Mouse (Mus musculus) hindbrain, postnatal 0 days (tissue): ENCODE measurements around the gene 2210011C24Rik. TPM values are rescaled to one million over a fixed set of nuclear protein-coding genes. Genes with fewer than 3 reads are reported as not detected.

Experiments used
- ATAC-seq: fragments of 200-750 bp; cut with Nextera tagmentation; 2 replicates; pipeline ENCODE4 v1.8.0; 2017; ENCODE audit warnings: mild to moderate bottlenecking, moderate TSS enrichment, moderate library complexity
- DNase-seq: peaks from one replicate; pipeline ENCODE4 v3.0.0-alpha.2; 2015; ENCODE audit warnings: low spot score
- H3K27ac ChIP-seq: fragments of 300-500 bp; sonication (generic); 2 replicates; pipeline ENCODE4 v1.5.1; 2014; ENCODE audit warnings: mild to moderate bottlenecking
- H3K27me3 ChIP-seq: fragments of 300-500 bp; sonication (generic); 2 replicates; pipeline ENCODE4 v1.6.1; 2014; ENCODE audit warnings: low read length, mixed read lengths; ENCODE audit not compliant: insufficient read depth
- H3K36me3 ChIP-seq: fragments of 300-500 bp; sonication (generic); 2 replicates; pipeline ENCODE4 v1.6.1; 2014; ENCODE audit warnings: low read length, mixed read lengths; ENCODE audit not compliant: insufficient read depth
- H3K4me1 ChIP-seq: fragments of 300-500 bp; sonication (generic); 2 replicates; pipeline ENCODE4 v1.6.1; 2014; ENCODE audit warnings: antibody characterized with exemption, low read length, mixed read lengths; ENCODE audit not compliant: insufficient read depth
- H3K4me2 ChIP-seq: fragments of 300-500 bp; sonication (generic); 2 replicates; pipeline ENCODE4 v1.6.1; 2014; ENCODE audit warnings: low read depth, mild to moderate bottlenecking, low read length, moderate library complexity, mixed read lengths
- H3K4me3 ChIP-seq: fragments of 300-500 bp; sonication (generic); 2 replicates; pipeline ENCODE4 v1.5.1; 2014; ENCODE audit warnings: low read length
- H3K9ac ChIP-seq: fragments of 300-500 bp; sonication (generic); replicated peaks from 2 replicates; pipeline ENCODE4 v1.6.1; 2014; ENCODE audit warnings: mild to moderate bottlenecking, low read length, moderate library complexity, mixed read lengths
- H3K9me3 ChIP-seq: fragments of 300-500 bp; sonication (generic); 2 replicates; pipeline ENCODE4 v1.6.1; 2016; ENCODE audit warnings: low read length, mixed read lengths
- CTCF ChIP-seq: IDR thresholded peaks from 2 replicates; pipeline ENCODE4 v1.5.1; 2016; ENCODE audit warnings: antibody characterized with exemption, control low read depth, low read depth
- WGBS: fragments of 180-500 bp; shearing (Covaris S2); extraction: QIAGEN DNeasy Blood & Tissue Kit; methylation state at CpG from one replicate; pipeline ENCODE4 v1.1.7; 2014; 5-methylcytosine and 5-hydroxymethylcytosine counted together
- polyA plus RNA-seq: library from polyadenylated mRNA; unstranded; fragments of >200 nt; fragmentation: Nextera tagmentation; extraction: Ambion mirVana; gene quantifications from 2 replicates; pipeline ENCODE4 v1.2.1, GENCODE M21; 2015
- total RNA-seq: library from RNA; depleted of rRNA; stranded (reverse); fragments of >200 nt; gene quantifications from 2 replicates; pipeline ENCODE4 v1.2.3, GENCODE M21; 2014

2210011C24Rik gene
- total and polyA plus RNA-seq, 2 experiments from 2014 or later, result 1.9 to 4.2 TPM

DNA sequence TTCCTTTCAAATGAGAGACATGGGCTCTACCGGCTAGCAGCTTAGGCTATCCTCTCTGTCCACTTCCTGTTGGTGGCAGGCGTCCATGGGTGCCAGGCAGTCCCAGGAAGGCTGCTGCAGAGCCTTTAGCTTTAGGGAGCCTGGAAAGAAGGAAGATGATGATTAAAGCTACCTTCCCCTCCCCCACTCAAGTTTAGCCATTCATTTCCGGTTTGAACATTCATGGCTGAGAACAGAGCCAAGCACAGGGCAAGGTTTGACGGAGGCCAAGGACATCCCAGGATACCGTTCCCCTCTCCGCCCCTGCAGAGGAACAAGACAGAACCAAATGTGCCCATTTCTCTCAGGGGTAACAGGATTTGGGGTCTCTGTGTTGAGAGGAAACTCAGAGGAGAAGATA lies 34.3 kb downstream of the 2210011C24Rik start:
- no peak for TF ChIP-seq CTCF
- Histone ChIP-seq H3K27me3 (no peaks in the 10 kb centered on the region), H3K36me3 (peaks cover 19% of the 10 kb centered on the region), H3K27ac (no peak overlapping the region), H3K9ac (0 out of 2 replicates have a peak overlapping the region, but pooled peaks have one; percentile 9), H3K4me1 (peaks cover 19% of the 10 kb centered on the region), H3K4me3 (no peak overlapping the region), H3K4me2 (peak overlapping the region; percentile 10; the same call in 1 of the 2 replicates), H3K9me3 (no peaks in the 10 kb centered on the region)
- no peak for ATAC-seq
- 47% methylated on average over 6 of the region's 6 CpGs for WGBS
- no peak for DNase-seq

DNA sequence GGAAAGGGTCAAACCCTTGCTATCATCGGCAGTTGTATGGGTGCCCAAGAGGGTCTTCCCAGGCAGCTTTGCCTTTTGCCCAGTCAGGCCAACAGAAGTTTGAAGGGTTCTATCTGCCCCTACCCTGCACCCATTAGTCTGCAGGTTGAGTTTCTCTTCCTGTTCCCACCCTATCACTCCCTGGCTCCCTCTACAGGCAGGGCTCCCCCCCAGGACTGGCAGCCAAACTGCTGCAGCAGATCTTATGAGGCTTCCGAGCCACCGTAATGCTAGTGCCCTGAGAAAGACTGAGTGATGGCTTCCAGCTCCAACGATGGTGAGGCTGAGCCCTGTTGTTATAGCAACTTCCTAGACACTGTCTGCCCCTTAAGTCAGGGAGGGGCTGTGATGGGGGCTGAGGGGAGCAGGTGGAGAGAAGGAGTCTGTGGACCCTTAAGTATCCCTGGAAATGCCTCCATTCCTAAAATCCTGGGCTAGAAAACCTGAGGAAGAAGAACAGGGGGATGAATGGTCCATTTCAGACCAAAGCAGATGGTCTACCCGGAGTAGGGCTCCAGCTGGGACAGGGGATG lies 35.1 kb downstream of the 2210011C24Rik start:
- H3K4me2 ChIP-seq, result no peak overlapping the region
- H3K9ac ChIP-seq, result 0 out of 2 replicates have a peak overlapping the region, but pooled peaks have one; percentile 9
- no peaks in the 10 kb centered on the region for H3K27me3 ChIP-seq
- no peak; the same call in 1 of the 2 replicates for TF ChIP-seq CTCF
- 69% methylated on average over 5 of the region's 5 CpGs for WGBS
- no peaks in the 10 kb centered on the region for H3K9me3 ChIP-seq
- H3K36me3 ChIP-seq, result peaks cover 15% of the 10 kb centered on the region
- ATAC-seq (no peak), DNase-seq (no peak)
- peaks cover 20% of the 10 kb centered on the region for H3K4me1 ChIP-seq
- no peak overlapping the region for H3K4me3 ChIP-seq
- no peak overlapping the region for H3K27ac ChIP-seq

DNA sequence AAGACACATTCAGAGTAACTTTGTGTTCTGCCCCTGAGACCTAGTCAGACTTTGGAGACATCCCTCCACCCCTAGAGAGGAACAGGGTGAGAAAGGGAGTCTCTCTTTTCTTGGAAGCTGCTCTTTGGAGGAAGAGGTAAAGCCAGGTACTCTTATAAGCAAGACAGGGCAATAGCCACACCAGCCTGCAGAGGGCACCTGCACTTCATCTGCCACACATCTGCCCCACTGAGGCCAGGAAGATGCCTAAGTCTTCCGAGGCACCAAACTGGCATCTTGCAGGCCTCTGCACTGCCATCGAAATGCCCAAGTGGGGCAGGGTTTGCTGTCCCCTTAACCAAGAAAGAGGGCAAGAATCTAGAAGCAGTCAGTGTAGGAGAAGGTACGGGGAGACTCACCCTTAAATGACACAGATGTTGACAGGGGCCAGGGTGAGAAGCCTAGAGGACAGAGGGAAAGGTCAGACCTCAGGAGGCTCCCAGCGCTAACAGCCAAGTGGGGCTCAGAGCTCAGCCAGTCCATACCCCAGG lies 35.8 kb downstream of the 2210011C24Rik start:
- Histone ChIP-seq H3K36me3 (peaks cover 8% of the 10 kb centered on the region), H3K9me3 (no peaks in the 10 kb centered on the region), H3K27ac (no peak overlapping the region), H3K4me1 (peaks cover 24% of the 10 kb centered on the region), H3K4me2 (no peak overlapping the region), H3K27me3 (no peaks in the 10 kb centered on the region), H3K9ac (no peak overlapping the region), H3K4me3 (no peak overlapping the region)
- no peak for DNase-seq
- TF ChIP-seq CTCF, result peak; percentile 38; the same call in 1 of the 2 replicates
- 83% methylated on average over 4 of the region's 4 CpGs for WGBS
- no peak for ATAC-seq

DNA sequence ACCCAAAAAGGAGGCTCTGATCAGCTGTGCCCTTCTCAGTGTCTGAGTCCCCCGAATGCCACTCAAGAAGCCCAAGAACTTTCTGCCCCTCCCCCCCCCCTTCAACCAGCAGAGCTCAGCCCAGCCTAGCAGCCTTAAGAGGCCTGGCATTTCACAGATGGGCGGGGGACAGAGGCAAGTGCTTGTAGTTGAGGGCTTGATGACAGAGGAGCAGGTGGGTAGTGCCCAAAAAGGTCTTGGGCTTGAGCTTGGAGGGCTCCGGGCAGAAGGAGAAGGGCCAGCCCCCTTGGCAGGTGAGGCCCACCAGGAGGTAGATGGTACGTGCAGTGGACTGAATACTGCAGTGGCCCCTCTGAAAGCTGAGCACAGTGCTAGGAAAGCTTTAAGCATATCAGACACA lies 37.5 kb downstream of the 2210011C24Rik start:
- peak overlapping the region; percentile 95; the same call in 1 of the 2 replicates for H3K9ac ChIP-seq
- no peak for ATAC-seq
- no peak for TF ChIP-seq CTCF

DNA sequence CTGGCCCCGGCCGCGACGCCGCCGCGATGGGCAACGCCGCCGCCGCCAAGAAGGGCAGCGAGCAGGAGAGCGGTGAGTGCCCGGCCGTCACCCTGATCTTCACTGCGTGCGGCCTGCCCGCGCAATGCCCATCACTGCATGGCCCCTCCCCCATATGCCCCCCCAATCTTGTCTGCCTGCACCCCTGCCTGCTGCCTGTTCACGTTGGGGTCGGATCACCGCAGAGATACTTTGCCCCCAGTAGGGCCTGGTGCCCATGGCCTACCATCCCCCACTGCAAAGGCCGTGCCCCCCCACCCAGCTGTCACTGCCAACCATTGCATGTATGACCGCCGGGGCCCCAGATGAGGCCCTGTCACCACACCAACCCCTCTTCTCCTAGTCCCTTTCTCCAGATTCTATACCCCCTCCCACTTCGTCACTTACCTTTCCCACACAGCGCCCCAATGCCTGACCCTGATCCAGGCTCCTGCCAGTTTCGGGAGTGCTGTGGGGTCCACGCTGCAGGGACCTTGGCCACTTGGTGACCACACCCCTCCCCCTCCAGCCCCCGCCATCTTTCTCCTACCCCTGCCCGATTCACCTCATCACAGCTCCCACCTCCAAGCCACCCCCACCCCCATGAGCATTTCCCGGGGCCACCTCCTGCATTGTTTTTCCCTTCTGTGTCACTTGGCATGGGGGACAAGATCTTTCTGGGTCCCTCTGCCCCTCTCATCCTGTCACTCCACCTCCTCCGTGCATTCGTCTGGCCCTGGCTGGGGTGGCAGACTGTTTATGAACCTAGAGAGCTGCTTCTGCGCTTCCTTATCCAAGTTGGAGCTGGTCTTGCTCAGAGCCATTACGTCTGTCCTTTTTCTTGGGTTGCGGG lies 38.6 kb downstream of the 2210011C24Rik start:
- Histone ChIP-seq H3K4me1 (peaks cover 24% of the 10 kb centered on the region), H3K4me3 (peak overlapping the region; percentile 92), H3K4me2 (peak overlapping the region; percentile 93), H3K9me3 (no peaks in the 10 kb centered on the region), H3K27me3 (no peaks in the 10 kb centered on the region), H3K27ac (peak overlapping the region; percentile 90), H3K9ac (peak overlapping the region; percentile 95), H3K36me3 (no peaks in the 10 kb centered on the region)
- peak; percentile 45 for DNase-seq
- peak; percentile 27 for ATAC-seq
- WGBS, result 4% methylated on average over 32 of the region's 37 CpGs
- no peak for TF ChIP-seq CTCF

More for the DNA sequence above, 37.5 kb downstream of the 2210011C24Rik start:
- 81% methylated on average over 4 of the region's 4 CpGs for WGBS
- no peaks in the 10 kb centered on the region for H3K27me3 ChIP-seq
- peak overlapping the region; percentile 92; the same call in 1 of the 2 replicates for H3K4me3 ChIP-seq
- H3K4me1 ChIP-seq, result peaks cover 24% of the 10 kb centered on the region
- no peaks in the 10 kb centered on the region for H3K9me3 ChIP-seq
- no peak for DNase-seq
- H3K4me2 ChIP-seq, result peak overlapping the region; percentile 93
- no peak overlapping the region for H3K27ac ChIP-seq
- no peaks in the 10 kb centered on the region for H3K36me3 ChIP-seq

DNA sequence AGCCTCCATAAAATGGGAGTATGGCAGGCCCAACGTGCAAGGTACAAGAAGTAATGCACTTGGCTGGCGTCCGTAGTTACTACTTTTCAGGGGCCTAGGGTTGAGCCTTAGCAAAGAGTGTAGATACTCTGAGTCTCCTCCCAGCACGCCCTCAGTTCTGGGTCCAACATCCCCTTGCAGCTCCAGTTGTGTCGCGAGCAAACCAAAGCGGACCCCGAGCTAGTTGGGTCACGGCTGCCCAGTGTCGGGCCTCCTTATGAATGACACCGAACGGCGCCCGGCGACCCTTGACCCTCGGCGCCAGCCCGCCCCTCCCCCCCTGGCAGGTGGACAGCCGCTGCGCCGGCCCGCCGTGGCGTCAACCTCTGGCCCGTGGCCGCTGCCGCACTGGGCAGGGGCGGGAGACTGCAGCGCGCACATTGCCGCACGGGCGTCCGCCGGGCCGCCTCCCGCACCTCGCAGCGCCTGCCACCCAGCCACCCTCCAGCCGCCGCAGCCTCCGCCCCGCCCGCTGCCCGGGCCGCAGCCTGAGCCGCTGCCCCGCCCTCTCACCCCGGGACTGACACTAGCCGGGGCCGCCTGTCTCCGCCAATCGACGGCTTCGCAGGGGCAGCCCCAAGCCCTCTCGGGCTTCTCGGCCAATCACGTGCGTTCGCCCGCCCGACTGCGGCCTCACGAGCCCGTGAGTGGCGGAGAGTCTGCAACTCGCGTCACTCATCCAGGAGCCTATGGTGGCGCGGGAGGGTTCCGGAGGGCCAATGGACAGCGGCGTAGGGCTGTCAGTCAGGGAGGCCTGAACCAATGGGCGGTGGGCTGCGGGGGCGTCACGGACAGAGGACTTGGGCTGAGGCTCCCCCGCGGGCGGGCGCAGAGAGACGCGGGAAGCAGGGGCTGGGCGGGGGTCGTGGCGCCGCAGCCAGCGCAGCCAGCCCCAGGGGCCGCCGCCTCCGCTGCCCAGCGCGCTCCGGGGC lies 39.5 kb downstream of the 2210011C24Rik start, which contains the start of gene Prkaca:
Gene Prkaca (plus strand): TSS at position 844 of the 971 bp plus-strand sequence.
- Histone ChIP-seq H3K4me2 (peak within 1 kb of the TSS; percentile 93), H3K27ac (peak within 1 kb of the TSS; percentile 90), H3K4me3 (peak within 1 kb of the TSS; percentile 92), H3K27me3 (no peaks in the 10 kb centered on the region), H3K9me3 (no peaks in the 10 kb centered on the region), H3K4me1 (peaks cover 21% of the 10 kb centered on the region), H3K36me3 (no peaks in the 10 kb centered on the region), H3K9ac (peak within 1 kb of the TSS; percentile 95)
- ATAC-seq (peak; percentile 99), DNase-seq (peak; percentile 99)
- under 1% methylated on average over 84 of the region's 94 CpGs for WGBS
- no peak for TF ChIP-seq CTCF
